11 mouse cellular contexts compared by ENCODE assay signal in the genomic region with DNA sequence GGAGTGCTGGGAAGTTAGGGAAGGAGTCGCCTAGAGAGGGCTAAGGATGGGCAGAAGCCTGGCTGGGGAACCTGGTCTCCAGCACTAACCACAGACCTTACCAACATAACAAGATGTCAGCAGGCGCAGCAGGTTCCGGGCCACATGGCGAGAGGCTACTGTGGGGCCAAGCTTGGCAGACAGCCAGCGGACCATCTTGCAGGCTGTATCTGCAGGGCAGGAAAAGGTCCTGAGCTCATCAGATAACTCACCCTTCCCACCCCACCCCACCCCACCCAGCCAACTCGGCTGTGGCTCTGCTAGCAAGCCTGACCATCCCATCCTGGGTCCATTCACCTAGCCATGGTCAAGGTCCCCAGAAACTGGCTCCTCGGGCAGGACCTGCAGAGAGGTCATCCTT. TPM values are rescaled to one million over a fixed set of nuclear protein-coding genes. Genes with fewer than 3 reads are reported as not detected.
DNase-seq lines count a peak whose midpoint lies in the region; ATAC-seq lines count a peak whose summit lies in the region.
"Had no signal": no experiment of that assay in that cellular context is flagged by ENCODE, and none has a peak within 500 bp of the region (broad histone marks: within the 10 kb centered on the region; RNA-seq: fewer than 3 reads in every experiment).

No protein-coding gene starts in this region.

- H3K27me3 ChIP-seq in kidney, embryonic 15.5 days = no peaks in the 10 kb centered on the region
- H3K27me3 ChIP-seq: forebrain, embryonic 12.5 days had no signal

- peaks cover 27% of the 10 kb centered on the region for H3K4me1 ChIP-seq in kidney, embryonic 15.5 days

- no peak overlapping the region for H3K9ac ChIP-seq in kidney, embryonic 15.5 days
- H3K9ac ChIP-seq: forebrain, embryonic 12.5 days had no signal

- WGBS in kidney, embryonic 15.5 days = 75% methylated on average over 7 of the region's 7 CpGs

- no peaks in the 10 kb centered on the region for H3K9me3 ChIP-seq in kidney, embryonic 15.5 days (replicated peaks)
- H3K9me3 ChIP-seq: forebrain, embryonic 12.5 days had no signal

- peaks cover 48% of the 10 kb centered on the region for H3K36me3 ChIP-seq in kidney, embryonic 15.5 days

- no peak for DNase-seq in kidney, adult 11 months
- peak; percentile 87 for DNase-seq in c-Kit-positive CD71-positive TER-119-positive erythroid progenitor cells, embryonic 14.5 days (ENCODE audit: low spot score)
- peak; percentile 80 to 85 for DNase-seq in spleen, postnatal 10 days (ENCODE audit: low spot score in 2 of 2)
- DNase-seq in urinary bladder, adult 18-20 months (ENCODE audit: low spot score in 2 of 2) = no peak
- no peak for DNase-seq in frontal cortex, postnatal 36 days (ENCODE audit: low spot score in 2 of 2)
- DNase-seq: kidney, adult 9 months; lung, postnatal 10 days had no signal

- no peak overlapping the region for H3K27ac ChIP-seq in kidney, embryonic 15.5 days
- H3K27ac ChIP-seq: forebrain, embryonic 12.5 days; left cerebral cortex, adult 2 months had no signal

- 0 out of 2 replicates have a peak, but pooled peaks have one; percentile 10 for ATAC-seq in kidney, embryonic 15.5 days (replicated peaks; ENCODE audit: low FRiP score)
- peak; percentile 13; the same call in 1 of the 2 replicates for ATAC-seq in common myeloid progenitor, adult 5-6 weeks (replicated peaks; ENCODE audit: low read depth, poor library complexity, severe bottlenecking)

- no peak overlapping the region for H3K4me2 ChIP-seq in kidney, embryonic 15.5 days
- H3K4me2 ChIP-seq: forebrain, embryonic 12.5 days had no signal

- no peak overlapping the region for H3K4me3 ChIP-seq in kidney, embryonic 15.5 days (replicated peaks)
- H3K4me3 ChIP-seq: forebrain, embryonic 12.5 days; left cerebral cortex, adult 2 months had no signal

RNA-seq across cellular contexts. Expression of gene Wdr81, which starts 4.8 kb away (rescaled TPM):
- 5.0 and 6.2 TPM in 2 replicates for polyA plus RNA-seq in kidney, embryonic 15.5 days (2015; fragmentation: Nextera tagmentation; extraction: Ambion mirVana)
- 8.4 and 8.6 TPM in 2 replicates for total RNA-seq in common myeloid progenitor, adult 5-6 weeks (2017)

RNA-seq across cellular contexts. Expression of gene Serpinf2, which starts 10.3 kb away (rescaled TPM):
- polyA plus RNA-seq in kidney, embryonic 15.5 days (2015; fragmentation: Nextera tagmentation; extraction: Ambion mirVana) = 35.4 and 47.2 TPM in 2 replicates
- total RNA-seq in common myeloid progenitor, adult 5-6 weeks (2017) = 0.32 TPM in 1 of 2 replicates, not detected in the other
- polyA plus RNA-seq: forebrain, embryonic 12.5 days had no signal

RNA-seq across cellular contexts. Expression of gene Tlcd2, which starts 11.8 kb away (rescaled TPM):
- 22.6 and 24.5 TPM in 2 replicates for polyA plus RNA-seq in kidney, embryonic 15.5 days (2015; fragmentation: Nextera tagmentation; extraction: Ambion mirVana)
- total RNA-seq in common myeloid progenitor, adult 5-6 weeks (2017) = 26.9 and 33.6 TPM in 2 replicates

RNA-seq across cellular contexts. Expression of gene Serpinf1, which starts 27.2 kb away (rescaled TPM):
- polyA plus RNA-seq in kidney, embryonic 15.5 days (2015; fragmentation: Nextera tagmentation; extraction: Ambion mirVana) = 129 and 140 TPM in 2 replicates
- 76.0 and 77.8 TPM in 2 replicates for total RNA-seq in common myeloid progenitor, adult 5-6 weeks (2017)

RNA-seq across cellular contexts. Expression of gene Prpf8, which starts 36.9 kb away (rescaled TPM):
- polyA plus RNA-seq in kidney, embryonic 15.5 days (2015; fragmentation: Nextera tagmentation; extraction: Ambion mirVana) = 54.6 and 61.7 TPM in 2 replicates
- 130 and 156 TPM in 2 replicates for total RNA-seq in common myeloid progenitor, adult 5-6 weeks (2017)

Comparison
In these comparisons a context has a peak if more than half of its experiments do, and no peak if none do; other contexts are left out.
1. DNase-seq: peak in c-Kit-positive CD71-positive TER-119-positive erythroid progenitor cells, embryonic 14.5 days (single experiment) and spleen, postnatal 10 days (2 of 2); none in kidney, adult 11 months (single experiment), urinary bladder, adult 18-20 months (0 of 2) and frontal cortex, postnatal 36 days (0 of 2).